Mouse (Mus musculus): ENCODE measurements at regions not wholly inside any gene's neighbourhood (a gene's known extent, or its start where the extent isn't known, plus 50 kb on each side); places are given as distances from the start of the nearest gene placed in this dataset.

GRCm38 (mm10) chr4:142588418-142589083, 349.4 kb upstream of the Kazn start:
- WGBS: 87% methylated on average over 24 of the region's 24 CpGs
- DNase-seq (ENCODE audit: low read depth in 1 of 2, low spot score in 2 of 2): no peak
- TF ChIP-seq CTCF (IDR thresholded peaks at IDR 0.05; ENCODE audit: extremely low read depth, insufficient read depth, insufficient read length, insufficient replicate concordance): no peak
- TF ChIP-seq POLR2A (IDR thresholded peaks at IDR 0.05; ENCODE audit: low read depth, low read length): no peak

GRCm38 (mm10) chr4:142587345-142588035, 348.3 kb upstream of the Kazn start:
- WGBS: 85% methylated on average over 22 of the region's 22 CpGs
- Histone ChIP-seq H3K4me3 (ENCODE audit: extremely low read depth, insufficient read depth, insufficient read length) (no peak overlapping the region), H3K27ac (ENCODE audit: insufficient read depth, low read length) (no peak overlapping the region), H3K4me1 (ENCODE audit: control insufficient read depth, insufficient read depth, insufficient read length) (no peaks in the 10 kb centered on the region), H3K36me3 (ENCODE audit: control insufficient read depth, insufficient read depth, low read length) (no peaks in the 10 kb centered on the region), H3K27me3 (ENCODE audit: control insufficient read depth, insufficient read depth, low read length) (no peaks in the 10 kb centered on the region)
- TF ChIP-seq POLR2A (IDR thresholded peaks at IDR 0.05; ENCODE audit: low read depth, low read length): no peak
- TF ChIP-seq CTCF (IDR thresholded peaks at IDR 0.05; ENCODE audit: extremely low read depth, insufficient read depth, insufficient read length, insufficient replicate concordance): no peak
- DNase-seq (ENCODE audit: low read depth in 1 of 2, low spot score in 2 of 2): no peak

More at GRCm38 (mm10) chr4:142588418-142589083, 349.4 kb upstream of the Kazn start:
- no peaks in the 10 kb centered on the region for H3K27me3 ChIP-seq (ENCODE audit: control insufficient read depth, insufficient read depth, low read length)
- H3K4me1 ChIP-seq (ENCODE audit: control insufficient read depth, insufficient read depth, insufficient read length): no peaks in the 10 kb centered on the region
- no peak overlapping the region for H3K27ac ChIP-seq (ENCODE audit: insufficient read depth, low read length)
- no peak overlapping the region for H3K4me3 ChIP-seq (ENCODE audit: extremely low read depth, insufficient read depth, insufficient read length)
- H3K36me3 ChIP-seq (ENCODE audit: control insufficient read depth, insufficient read depth, low read length): no peaks in the 10 kb centered on the region

GRCm38 (mm10) chr4:142578536-142578935, 339.3 kb upstream of the Kazn start:
- TF ChIP-seq CTCF (IDR thresholded peaks at IDR 0.05; ENCODE audit: extremely low read depth, insufficient read depth, insufficient read length, insufficient replicate concordance) (no peak), POLR2A (IDR thresholded peaks at IDR 0.05; ENCODE audit: low read depth, low read length) (no peak)
- 72% methylated on average over 4 of the region's 4 CpGs for WGBS

GRCm38 (mm10) chr4:142577519-142577918, 338.3 kb upstream of the Kazn start:
- Histone ChIP-seq H3K27ac (ENCODE audit: insufficient read depth, low read length) (no peak overlapping the region), H3K36me3 (ENCODE audit: control insufficient read depth, insufficient read depth, low read length) (no peaks in the 10 kb centered on the region), H3K27me3 (ENCODE audit: control insufficient read depth, insufficient read depth, low read length) (no peaks in the 10 kb centered on the region), H3K4me1 (ENCODE audit: control insufficient read depth, insufficient read depth, insufficient read length) (no peaks in the 10 kb centered on the region), H3K4me3 (ENCODE audit: extremely low read depth, insufficient read depth, insufficient read length) (no peak overlapping the region)
- TF ChIP-seq CTCF (IDR thresholded peaks at IDR 0.05; ENCODE audit: extremely low read depth, insufficient read depth, insufficient read length, insufficient replicate concordance) (no peak), POLR2A (IDR thresholded peaks at IDR 0.05; ENCODE audit: low read depth, low read length) (no peak)
- WGBS: 66% methylated on average over 4 of the region's 4 CpGs
- no peak for DNase-seq (ENCODE audit: low read depth in 1 of 2, low spot score in 2 of 2)

More at GRCm38 (mm10) chr4:142578536-142578935, 339.3 kb upstream of the Kazn start:
- DNase-seq (ENCODE audit: low read depth in 1 of 2, low spot score in 2 of 2): no peak
- H3K4me3 ChIP-seq (ENCODE audit: extremely low read depth, insufficient read depth, insufficient read length): no peak overlapping the region
- no peak overlapping the region for H3K27ac ChIP-seq (ENCODE audit: insufficient read depth, low read length)
- H3K4me1 ChIP-seq (ENCODE audit: control insufficient read depth, insufficient read depth, insufficient read length): no peaks in the 10 kb centered on the region
- no peaks in the 10 kb centered on the region for H3K36me3 ChIP-seq (ENCODE audit: control insufficient read depth, insufficient read depth, low read length)
- no peaks in the 10 kb centered on the region for H3K27me3 ChIP-seq (ENCODE audit: control insufficient read depth, insufficient read depth, low read length)

GRCm38 (mm10) chr4:142574528-142574927, 335.3 kb upstream of the Kazn start:
- DNase-seq (ENCODE audit: low read depth in 1 of 2, low spot score in 2 of 2): no peak
- Histone ChIP-seq H3K27me3 (ENCODE audit: control insufficient read depth, insufficient read depth, low read length) (no peaks in the 10 kb centered on the region), H3K36me3 (ENCODE audit: control insufficient read depth, insufficient read depth, low read length) (no peaks in the 10 kb centered on the region), H3K4me3 (ENCODE audit: extremely low read depth, insufficient read depth, insufficient read length) (no peak overlapping the region), H3K27ac (ENCODE audit: insufficient read depth, low read length) (no peak overlapping the region), H3K4me1 (ENCODE audit: control insufficient read depth, insufficient read depth, insufficient read length) (no peaks in the 10 kb centered on the region)
- TF ChIP-seq CTCF (IDR thresholded peaks at IDR 0.05; ENCODE audit: extremely low read depth, insufficient read depth, insufficient read length, insufficient replicate concordance): no peak
- TF ChIP-seq POLR2A (IDR thresholded peaks at IDR 0.05; ENCODE audit: low read depth, low read length): no peak
- WGBS: 83% methylated on average over 1 of the region's 1 CpGs

- no peak overlapping the region for H3K4me3 ChIP-seq (ENCODE audit: extremely low read depth, insufficient read depth, insufficient read length)
- H3K36me3 ChIP-seq (ENCODE audit: control insufficient read depth, insufficient read depth, low read length): no peaks in the 10 kb centered on the region
- WGBS: 14% methylated on average over 7 of the region's 7 CpGs
- no peak overlapping the region for H3K27ac ChIP-seq (ENCODE audit: insufficient read depth, low read length)
- TF ChIP-seq POLR2A (IDR thresholded peaks at IDR 0.05; ENCODE audit: low read depth, low read length): no peak
- TF ChIP-seq CTCF (IDR thresholded peaks at IDR 0.05; ENCODE audit: extremely low read depth, insufficient read depth, insufficient read length, insufficient replicate concordance): no peak
- H3K27me3 ChIP-seq (ENCODE audit: control insufficient read depth, insufficient read depth, low read length): no peaks in the 10 kb centered on the region
- no peak for DNase-seq (ENCODE audit: low read depth in 1 of 2, low spot score in 2 of 2)
- H3K4me1 ChIP-seq (ENCODE audit: control insufficient read depth, insufficient read depth, insufficient read length): no peaks in the 10 kb centered on the region
Measured at GRCm38 (mm10) chr4:142570712-142571111, 331.5 kb upstream of the Kazn start.

GRCm38 (mm10) chr4:142568556-142568955, 329.4 kb upstream of the Kazn start:
- WGBS: 72% methylated on average over 6 of the region's 6 CpGs
- Histone ChIP-seq H3K4me3 (ENCODE audit: extremely low read depth, insufficient read depth, insufficient read length) (no peak overlapping the region), H3K27me3 (ENCODE audit: control insufficient read depth, insufficient read depth, low read length) (no peaks in the 10 kb centered on the region), H3K27ac (ENCODE audit: insufficient read depth, low read length) (no peak overlapping the region), H3K4me1 (ENCODE audit: control insufficient read depth, insufficient read depth, insufficient read length) (no peaks in the 10 kb centered on the region), H3K36me3 (ENCODE audit: control insufficient read depth, insufficient read depth, low read length) (no peaks in the 10 kb centered on the region)
- TF ChIP-seq CTCF (IDR thresholded peaks at IDR 0.05; ENCODE audit: extremely low read depth, insufficient read depth, insufficient read length, insufficient replicate concordance): no peak
- TF ChIP-seq POLR2A (IDR thresholded peaks at IDR 0.05; ENCODE audit: low read depth, low read length): no peak
- DNase-seq (ENCODE audit: low read depth in 1 of 2, low spot score in 2 of 2): no peak
